Mouse (Mus musculus) cortical plate, adult 2 months (tissue): ENCODE results near the gene Npc1l1.

ENCODE experiments used
- CTCF ChIP-seq: fragments of 200-500 bp; IDR thresholded peaks from 2 replicates; pipeline ENCODE4 v1.5.1; 2011; ENCODE audit warnings: mild to moderate bottlenecking, control low read depth, low read length; ENCODE audit not compliant: insufficient read depth; ENCODE audit errors: extremely low read depth
- POLR2A ChIP-seq: fragments of 200-500 bp; IDR thresholded peaks from 2 replicates; pipeline ENCODE4 v1.6.1; 2011; ENCODE audit warnings: mild to moderate bottlenecking, low read length, control low read depth; ENCODE audit not compliant: insufficient read depth; ENCODE audit errors: extremely low read depth

- TF ChIP-seq CTCF, result no peak
- TF ChIP-seq POLR2A, result no peak
These were observed 21.8 kb downstream of the Npc1l1 start for GRCm38 (mm10) chr11:6208158-6208557.
